Mouse (Mus musculus): Measurements from ENCODE around the gene Gm3285.

The Gm3285 gene

GRCm38 (mm10) chr10:77900903-77901818 lies 39.4 kb downstream of the Gm3285 start:
- peak; percentile 33 to 37 for DNase-seq

GRCm38 (mm10) chr10:77901871-77902210 lies 40.1 kb downstream of the Gm3285 start:
- DNase-seq = peak; percentile 82

- DNase-seq = peak; percentile 91 to 93
Measured at GRCm38 (mm10) chr10:77902211-77902893, 40.6 kb downstream of the Gm3285 start, which contains the start of gene Lrrc3. TSS of gene Lrrc3 (minus strand) at chr10:77902536.

GRCm38 (mm10) chr10:77902894-77903715 lies 41.3 kb downstream of the Gm3285 start:
- peak; percentile 88 to 90 for DNase-seq

Data from cerebellum, postnatal 10 days (tissue).